Mouse (Mus musculus) right cerebral cortex, postnatal 14 days (tissue): Measurements from ENCODE around the gene Rgs10.
A peak's percentile ranks its signal among the peaks of the same experiment; 100 is the strongest.

Source experiments
- DNase-seq: peaks from one replicate; pipeline ENCODE4 v3.0.0; 2022

Gene Rgs10

GRCm38 (mm10) chr7:128408265-128408664, 10.3 kb downstream of the Rgs10 start:
- DNase-seq: no peak

DNA sequence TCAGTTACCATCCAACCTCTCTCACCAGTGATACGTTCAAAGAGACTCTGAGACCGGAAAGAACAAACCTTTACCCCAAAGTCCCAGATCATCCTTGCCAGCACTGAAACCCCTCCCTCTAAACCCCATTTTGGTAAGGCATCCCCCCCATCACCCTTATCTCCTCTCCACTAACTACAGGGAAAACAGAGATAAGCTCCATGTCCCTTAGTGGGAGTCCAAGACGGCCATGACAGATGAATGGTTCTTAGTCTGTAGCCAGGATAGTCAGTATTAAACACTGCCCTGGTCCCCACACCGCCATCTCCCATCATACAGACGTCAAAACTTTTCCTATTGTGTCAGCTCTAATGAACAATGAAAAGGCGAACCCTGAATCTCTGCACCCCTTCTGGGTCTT, 14.6 kb downstream of the Rgs10 start:
- DNase-seq: no peak

DNA sequence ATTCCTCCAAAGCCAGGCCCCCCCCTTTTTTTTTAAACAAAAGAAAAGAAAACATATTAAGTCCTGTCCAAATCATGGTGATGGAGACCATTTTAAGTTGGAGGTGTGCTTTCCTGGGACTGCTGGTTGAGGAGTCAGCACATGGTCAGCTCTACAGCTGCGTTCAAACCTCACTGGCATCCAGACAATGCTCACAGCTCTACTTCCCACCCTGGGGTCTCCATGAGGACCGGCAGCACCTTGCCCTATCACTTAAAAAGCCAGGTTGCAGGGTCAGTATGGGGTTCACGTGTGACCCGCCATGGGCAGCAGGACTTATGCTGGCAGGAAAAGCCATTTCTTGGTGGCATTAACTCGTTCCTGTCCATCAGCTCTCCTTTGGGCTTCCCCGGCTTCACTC, 15.0 kb downstream of the Rgs10 start:
- DNase-seq: no peak

DNA sequence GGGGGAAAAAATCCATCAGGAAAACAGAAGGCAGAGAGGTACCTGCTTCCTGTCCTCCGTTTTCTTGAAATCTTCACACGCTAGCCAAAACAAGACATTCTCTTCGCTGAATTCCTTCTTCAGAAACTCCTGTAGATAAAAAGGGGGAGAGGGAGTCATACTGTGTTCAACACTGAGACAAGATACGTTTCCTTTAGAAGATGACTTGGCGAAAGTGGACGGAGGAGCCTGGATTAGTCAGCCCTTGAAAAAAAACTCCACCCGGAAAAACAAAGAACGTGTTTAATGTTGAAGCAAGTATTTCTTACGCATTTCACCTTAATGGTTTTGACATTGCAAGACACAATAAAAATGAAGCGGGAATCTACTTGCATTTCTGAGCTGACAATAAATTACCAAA, 15.4 kb downstream of the Rgs10 start:
- no peak for DNase-seq

GRCm38 (mm10) chr7:128402577-128402976, 16.0 kb downstream of the Rgs10 start:
- DNase-seq: no peak

- DNase-seq: no peak
Observed at GRCm38 (mm10) chr7:128398664-128399063, 19.9 kb downstream of the Rgs10 start.

DNA sequence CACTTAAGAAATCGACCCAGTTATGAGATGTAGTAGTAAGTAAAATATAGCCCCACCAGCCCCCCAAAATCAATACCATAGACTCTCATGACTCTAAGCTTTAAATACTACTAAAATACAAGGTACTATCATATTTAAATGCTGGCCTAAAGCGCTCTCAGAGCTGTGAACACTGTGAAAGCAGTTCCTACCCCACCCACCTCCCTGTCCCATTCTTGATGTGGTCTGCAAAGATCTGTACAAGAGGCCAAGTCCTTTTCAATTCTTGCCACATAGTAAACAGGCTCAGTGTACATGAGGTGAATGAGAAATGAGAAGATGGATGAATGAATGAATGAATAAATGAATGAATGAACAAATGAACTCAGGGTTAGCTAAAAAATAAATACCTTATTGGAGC, 21.5 kb downstream of the Rgs10 start:
- no peak for DNase-seq

DNA sequence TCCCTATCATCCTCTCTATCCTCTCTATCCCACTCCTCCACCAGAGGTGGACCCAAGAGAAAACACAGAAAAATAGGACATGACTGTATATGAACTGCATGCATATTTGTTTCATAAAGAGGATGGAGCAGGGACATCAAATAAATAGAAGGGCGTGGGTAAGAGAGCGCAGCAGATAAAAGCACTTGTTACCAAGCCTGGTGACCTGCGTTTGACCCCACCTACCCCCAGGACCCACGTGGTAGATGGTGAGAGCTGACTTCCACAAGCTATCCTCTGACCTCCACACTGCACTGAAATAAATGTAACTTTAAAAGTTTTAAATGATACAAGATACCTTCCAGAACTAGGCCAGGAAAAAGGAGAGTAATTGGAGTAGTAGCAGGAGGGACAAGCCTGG, 24.8 kb downstream of the Rgs10 start:
- no peak for DNase-seq

- DNase-seq: no peak
Observed at GRCm38 (mm10) chr7:128392972-128393314, 25.6 kb downstream of the Rgs10 start.

GRCm38 (mm10) chr7:128392071-128392971, 26.2 kb downstream of the Rgs10 start:
- no peak for DNase-seq

- no peak for DNase-seq
Observed at GRCm38 (mm10) chr7:128391267-128392057, 27.1 kb downstream of the Rgs10 start.

DNA sequence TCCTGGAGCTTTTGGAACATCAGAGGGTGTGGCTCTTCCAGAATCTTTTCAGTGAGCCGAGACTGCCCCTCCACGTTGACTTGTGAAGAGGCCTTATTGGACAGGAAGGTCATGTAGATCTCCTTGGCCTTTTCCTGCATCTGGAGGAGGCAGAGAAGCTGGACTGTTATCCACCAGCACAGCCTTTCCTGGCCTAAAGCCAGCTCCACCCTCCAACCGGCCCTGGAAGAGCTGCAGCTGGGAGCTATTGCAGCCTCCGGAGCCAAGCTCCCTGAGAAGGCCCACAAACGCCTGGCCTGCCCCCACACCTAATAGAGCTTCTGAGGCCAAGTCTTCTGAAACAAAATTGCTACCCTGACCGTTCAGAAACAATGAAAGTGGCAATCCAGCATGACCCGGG, 29.6 kb downstream of the Rgs10 start:
- peak; percentile 54 for DNase-seq

GRCm38 (mm10) chr7:128383726-128384463, 34.7 kb downstream of the Rgs10 start:
- no peak for DNase-seq

GRCm38 (mm10) chr7:128383189-128383725, 35.3 kb downstream of the Rgs10 start:
- DNase-seq: no peak

GRCm38 (mm10) chr7:128382527-128382860, 36.1 kb downstream of the Rgs10 start:
- no peak for DNase-seq

- DNase-seq: no peak
Observed at GRCm38 (mm10) chr7:128381811-128382526, 36.6 kb downstream of the Rgs10 start.

- no peak for DNase-seq
Observed at GRCm38 (mm10) chr7:128381001-128381400, 37.6 kb downstream of the Rgs10 start.

DNA sequence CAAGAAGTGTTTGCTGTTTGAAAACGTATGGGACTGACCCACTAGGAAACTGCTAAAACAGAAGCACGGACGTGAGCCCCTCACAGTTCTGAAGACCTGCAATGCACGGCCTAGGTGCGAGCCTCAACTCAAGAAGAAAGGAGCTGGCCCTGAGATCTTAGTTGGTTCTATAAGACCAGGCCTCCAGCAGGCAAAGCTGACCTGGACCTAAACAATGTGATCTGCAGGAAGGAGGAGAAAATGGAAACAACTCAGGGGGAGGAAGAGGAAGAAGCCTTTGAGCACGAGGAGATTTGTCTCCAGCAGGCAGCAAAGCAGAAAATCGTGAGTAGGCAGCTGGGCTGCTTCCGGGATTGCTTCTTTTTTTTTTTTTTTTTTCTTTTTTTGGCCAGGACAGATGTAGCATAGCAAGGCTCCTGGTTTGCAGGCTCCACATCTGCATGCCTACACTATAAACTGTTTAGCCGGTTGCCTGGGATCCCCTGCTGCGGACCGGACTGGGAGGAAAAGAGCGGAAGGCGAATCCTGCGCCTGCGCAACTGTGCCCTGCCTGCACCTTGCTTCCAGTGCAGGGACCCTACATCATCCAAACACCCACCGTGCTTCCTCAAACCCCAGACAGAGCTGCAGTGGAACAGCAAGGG, 39.3 kb downstream of the Rgs10 start:
- peak; percentile 32 for DNase-seq

DNA sequence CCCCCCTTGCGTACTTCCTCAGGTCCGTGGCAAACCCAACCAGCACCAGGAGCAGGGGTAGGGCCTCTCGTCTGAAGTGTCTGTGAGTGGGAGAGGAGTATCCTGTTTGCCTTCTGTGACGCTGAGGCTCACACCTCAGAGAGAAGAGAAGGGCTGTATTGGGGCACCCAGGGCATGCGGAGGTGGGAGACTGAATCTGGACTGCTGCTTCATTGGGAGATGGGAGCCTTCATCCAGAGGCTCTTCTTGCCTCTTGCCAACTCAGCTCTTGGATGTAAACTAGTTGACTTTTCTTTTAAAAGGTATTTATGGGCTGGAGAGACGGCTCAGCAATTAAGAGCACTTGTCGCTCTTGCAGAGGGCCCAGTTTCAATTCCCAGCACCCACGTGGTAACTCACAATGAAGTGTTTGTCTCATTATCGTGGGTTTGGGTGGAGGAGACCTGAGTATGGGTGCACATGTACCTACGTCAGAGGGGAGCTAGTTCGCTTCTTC, 42.3 kb downstream of the Rgs10 start:
- DNase-seq: no peak

DNA sequence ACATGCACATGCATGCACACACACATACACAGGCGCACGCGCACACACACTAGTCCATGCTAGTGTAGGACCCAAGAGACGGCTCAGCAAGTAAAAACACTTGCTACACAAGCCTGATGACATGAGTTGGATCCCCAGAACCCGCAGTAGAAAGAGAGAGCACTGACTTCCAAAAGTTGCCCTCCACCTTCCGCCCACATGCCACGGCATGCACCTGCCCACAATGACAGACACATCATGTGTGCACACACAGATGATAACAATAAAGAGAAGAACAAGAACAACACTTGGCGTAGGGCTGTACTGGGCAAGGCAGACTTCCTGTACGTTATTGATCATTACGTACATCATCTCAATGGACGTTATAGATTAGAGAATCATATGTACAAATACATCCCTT, 44.4 kb downstream of the Rgs10 start:
- DNase-seq: no peak

DNA sequence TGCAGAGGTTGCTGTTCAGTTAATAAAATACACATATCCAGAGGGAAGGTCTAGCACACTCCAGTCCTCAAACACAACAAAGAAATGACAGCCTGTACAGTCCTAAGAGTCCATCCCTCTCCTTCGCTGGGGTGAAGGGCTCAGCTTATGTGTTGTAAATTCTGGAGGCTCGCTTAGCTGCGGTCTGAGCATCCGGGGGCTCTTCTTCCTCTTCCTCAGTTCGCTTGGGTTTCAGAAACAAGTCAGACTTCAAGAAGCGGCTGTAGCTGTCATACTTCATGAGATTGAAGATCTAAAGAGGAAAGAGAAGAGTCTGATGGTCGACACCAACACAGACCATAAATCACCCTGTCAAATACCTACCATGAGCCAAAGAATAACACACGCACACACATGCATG, 44.8 kb downstream of the Rgs10 start:
- DNase-seq: no peak

DNA sequence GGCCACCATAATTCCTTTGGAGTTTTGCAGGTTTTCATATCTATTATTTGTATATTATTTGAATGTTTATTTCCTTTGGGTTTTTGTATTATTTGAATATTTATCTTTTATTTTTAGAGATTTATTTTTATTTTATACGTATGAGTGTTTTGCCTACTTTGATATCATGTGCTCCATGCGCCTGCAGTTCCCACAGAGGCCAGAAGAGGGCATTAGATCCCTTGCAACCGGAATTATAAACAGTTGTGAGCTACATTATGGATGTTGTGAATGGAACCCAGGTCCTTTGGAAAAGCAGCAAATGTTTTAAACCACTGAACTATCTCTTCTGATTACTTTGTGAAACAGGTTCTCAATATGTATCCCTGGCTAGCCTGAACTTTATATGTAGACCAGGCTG, 46.2 kb downstream of the Rgs10 start:
- no peak for DNase-seq
